Comparison of ENCODE assay signal across 11 mouse cellular contexts in the genomic region with DNA sequence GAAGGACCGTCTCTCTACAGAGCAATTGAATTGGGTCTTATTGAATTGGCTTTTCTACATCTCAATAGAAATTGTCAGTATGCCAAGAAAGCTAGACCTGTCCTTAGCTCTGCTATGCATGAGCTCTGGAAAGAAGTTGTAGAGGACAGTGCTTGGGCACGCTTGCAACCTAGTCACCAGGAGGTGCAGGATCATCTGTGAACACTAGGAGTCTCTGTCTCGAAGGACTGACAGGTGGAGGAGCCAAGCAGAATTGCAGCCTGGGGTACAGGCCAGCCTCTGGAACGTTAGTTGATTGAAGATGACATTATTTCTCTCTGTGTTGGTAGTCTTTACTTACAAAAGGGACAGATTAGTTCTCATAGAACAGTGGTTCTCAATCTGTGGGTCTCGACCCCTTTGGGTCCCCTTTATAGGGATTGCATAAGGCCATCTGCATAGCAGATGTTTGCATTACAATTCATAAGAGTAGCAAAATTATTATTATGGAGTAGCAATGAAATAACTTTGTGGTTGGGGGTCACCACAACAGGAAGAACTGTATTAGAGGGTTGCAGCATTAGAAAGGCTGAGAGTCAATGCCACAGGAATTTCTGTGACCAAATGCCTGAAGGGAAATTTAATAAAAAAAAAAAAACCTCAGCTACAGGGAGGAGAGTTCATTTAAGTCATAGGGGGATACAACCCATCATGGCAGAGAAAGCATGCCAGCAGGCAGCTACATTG.
A peak's percentile ranks its signal among the peaks of the same experiment; 100 is the strongest.
DNase-seq lines count a peak whose midpoint lies in the region; ATAC-seq and TF ChIP-seq lines count a peak whose summit lies in the region.
"Had no signal": no experiment of that assay in that cellular context is flagged by ENCODE, and none has a peak within 500 bp of the region (broad histone marks: within the 10 kb centered on the region; RNA-seq: fewer than 3 reads in every experiment).

No protein-coding gene starts in this region.

- no peak for ATAC-seq in lung, embryonic 14.5 days (ENCODE audit: insufficient read depth)
- no peak for ATAC-seq in Patski

- POLR2A ChIA-PET in Patski (lab: Charles Lee), result no interaction called here

- peak; percentile 30 for TF ChIP-seq CTCF in gastrocnemius, adult 2 months (IDR thresholded peaks at IDR 0.05)
- TF ChIP-seq CTCF in lung, embryonic 14.5 days (IDR thresholded peaks at IDR 0.05; ENCODE audit: low read depth), result peak; percentile 45
- peak; percentile 51 for TF ChIP-seq CTCF in Patski (IDR thresholded peaks at IDR 0.05)

- in situ Hi-C loops in Patski (cut with MboI; ENCODE audit: low pct_unique_long_range_greater_than_20kb), result no loop called here

- no peak overlapping the region for H3K9ac ChIP-seq in lung, embryonic 14.5 days
- H3K9ac ChIP-seq: liver, embryonic 15.5 days had no signal

- DNase-seq in gastrocnemius, adult 2 months, result no peak
- DNase-seq in gastrocnemius, postnatal 14 days, result no peak
- DNase-seq in lung, embryonic 14.5 days, result no peak
- no peak for DNase-seq in lung, postnatal 25 days (ENCODE audit: low spot score)
- DNase-seq in Patski (ENCODE audit: low read depth, low spot score), result no peak
- peak; percentile 17 for DNase-seq in retina, embryonic 14.5 days (ENCODE audit: low spot score)
- DNase-seq in urinary bladder, postnatal 14 days (ENCODE audit: low spot score), result no peak
- no peak for DNase-seq in spleen, adult 12 weeks (ENCODE audit: low spot score)
- DNase-seq: right cerebral cortex, postnatal 25 days; thymus, adult 2 months had no signal

- H3K4me1 ChIP-seq in lung, embryonic 14.5 days (ENCODE audit: insufficient read depth), result no peaks in the 10 kb centered on the region
- H3K4me1 ChIP-seq: liver, embryonic 15.5 days had no signal

- intact Hi-C loops in gastrocnemius, adult 2 months (cut with DNase I), result no loop called here
- intact Hi-C loops in gastrocnemius, postnatal 14 days (cut with DNase I; ENCODE audit: low total_unique reads), result no loop called here

- H3K9me3 ChIP-seq in lung, embryonic 14.5 days (ENCODE audit: low read depth, low read length), result no peaks in the 10 kb centered on the region
- H3K9me3 ChIP-seq: liver, embryonic 15.5 days had no signal

- WGBS in lung, embryonic 14.5 days, result 67% methylated on average over 5 of the region's 5 CpGs

- H3K4me2 ChIP-seq in lung, embryonic 14.5 days, result no peak overlapping the region
- H3K4me2 ChIP-seq: liver, embryonic 15.5 days had no signal

- no peak overlapping the region for H3K4me3 ChIP-seq in gastrocnemius, adult 2 months
- no peak overlapping the region for H3K4me3 ChIP-seq in lung, embryonic 14.5 days (ENCODE audit: low read depth, low read length)
- H3K4me3 ChIP-seq: liver, embryonic 15.5 days had no signal

- CTCF ChIA-PET in Patski (lab: Charles Lee), result interaction anchor here (1.5 to 1.7 kb wide), 2 partner anchors 18 to 19 kb away, joined by 4 to 5 read pairs; no protein-coding TSS in a partner anchor

- H3K36me3 ChIP-seq in lung, embryonic 14.5 days (ENCODE audit: insufficient read depth), result no peaks in the 10 kb centered on the region
- H3K36me3 ChIP-seq: liver, embryonic 15.5 days had no signal

- H3K27me3 ChIP-seq in lung, embryonic 14.5 days (ENCODE audit: insufficient read depth, low read length), result no peaks in the 10 kb centered on the region
- H3K27me3 ChIP-seq in Patski, result no peaks in the 10 kb centered on the region
- H3K27me3 ChIP-seq: liver, embryonic 15.5 days had no signal

- H3K27ac ChIP-seq in gastrocnemius, adult 2 months, result no peak overlapping the region
- no peak overlapping the region for H3K27ac ChIP-seq in lung, embryonic 14.5 days (ENCODE audit: low read depth)
- H3K27ac ChIP-seq: liver, embryonic 15.5 days had no signal
